In the genomic region with DNA sequence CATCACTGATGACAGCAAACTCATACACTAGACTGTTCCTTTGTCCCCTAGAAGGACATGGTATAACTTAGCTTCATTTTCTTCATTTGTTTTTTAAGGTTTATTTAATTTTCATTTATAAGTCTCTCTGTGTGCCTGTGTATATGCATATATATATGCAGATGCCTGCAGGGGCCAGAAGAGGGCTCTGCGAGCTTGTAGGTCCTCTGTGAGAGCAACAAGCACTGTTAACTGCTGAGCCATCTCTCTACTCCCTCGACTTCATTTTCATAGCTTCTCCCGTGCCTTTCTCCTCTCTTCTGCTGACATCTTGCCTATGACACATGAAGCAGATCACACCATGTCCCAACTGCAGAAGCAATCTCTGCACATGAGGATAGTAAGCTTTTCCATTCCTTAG, we compare ENCODE assay signal across 23 mouse cellular contexts.
A peak's percentile ranks its signal among the peaks of the same experiment; 100 is the strongest.
DNase-seq lines count a peak whose midpoint lies in the region; ATAC-seq and TF ChIP-seq lines count a peak whose summit lies in the region.
"Had no signal": no experiment of that assay in that cellular context is flagged by ENCODE, and none has a peak within 500 bp of the region (broad histone marks: within the 10 kb centered on the region; RNA-seq: fewer than 3 reads in every experiment).

No protein-coding gene starts in this region.

- peak; percentile 21; the same call in 1 of the 2 replicates for TF ChIP-seq CTCF in hindbrain, postnatal 0 days (IDR thresholded peaks at IDR 0.05; ENCODE audit: low read depth)
- TF ChIP-seq CTCF in liver, postnatal 0 days (IDR thresholded peaks at IDR 0.05; ENCODE audit: low read depth): peak; percentile 30
- peak; percentile 25 for TF ChIP-seq CTCF in E14TG2a.4 (conservative IDR thresholded peaks at IDR 0.05; ENCODE audit: low read length)

- TF ChIP-seq EP300 in liver, postnatal 0 days (IDR thresholded peaks at IDR 0.05; ENCODE audit: low read depth): no peak

- no peak overlapping the region for H3K27ac ChIP-seq in hindbrain, postnatal 0 days
- no peak overlapping the region for H3K27ac ChIP-seq in hindbrain, embryonic 12.5 days
- no peak overlapping the region for H3K27ac ChIP-seq in liver, postnatal 0 days (ENCODE audit: low read depth)
- no peak overlapping the region for H3K27ac ChIP-seq in liver, embryonic 12.5 days
- H3K27ac ChIP-seq: embryonic facial prominence, embryonic 15.5 days; forebrain, embryonic 13.5 days; hindbrain, embryonic 15.5 days; limb, embryonic 13.5 days; midbrain, embryonic 10.5 days; neural tube, embryonic 15.5 days had no signal

- H3K9ac ChIP-seq in hindbrain, postnatal 0 days (replicated peaks; ENCODE audit: low read length): no peak overlapping the region
- H3K9ac ChIP-seq in hindbrain, embryonic 12.5 days: no peak overlapping the region
- H3K9ac ChIP-seq in liver, postnatal 0 days (replicated peaks): no peak overlapping the region
- H3K9ac ChIP-seq in liver, embryonic 12.5 days: no peak overlapping the region
- H3K9ac ChIP-seq: embryonic facial prominence, embryonic 15.5 days; forebrain, embryonic 13.5 days; hindbrain, embryonic 15.5 days; limb, embryonic 13.5 days; neural tube, embryonic 15.5 days had no signal

- H3K36me3 ChIP-seq in hindbrain, postnatal 0 days (ENCODE audit: insufficient read depth, low read length): no peaks in the 10 kb centered on the region
- H3K36me3 ChIP-seq in hindbrain, embryonic 12.5 days: no peaks in the 10 kb centered on the region
- no peaks in the 10 kb centered on the region for H3K36me3 ChIP-seq in liver, postnatal 0 days (replicated peaks; ENCODE audit: insufficient read depth, low read length)
- no peaks in the 10 kb centered on the region for H3K36me3 ChIP-seq in liver, embryonic 12.5 days
- no peaks in the 10 kb centered on the region for H3K36me3 ChIP-seq in E14TG2a.4 (ENCODE audit: insufficient read depth, low read length)
- H3K36me3 ChIP-seq: embryonic facial prominence, embryonic 15.5 days; hindbrain, embryonic 15.5 days; limb, embryonic 13.5 days; midbrain, embryonic 10.5 days; neural tube, embryonic 15.5 days had no signal

- WGBS in hindbrain, postnatal 0 days: 90% methylated on average over 3 of the region's 3 CpGs
- WGBS in hindbrain, embryonic 12.5 days: 84% methylated on average over 3 of the region's 3 CpGs
- 73% methylated on average over 3 of the region's 3 CpGs for WGBS in liver, postnatal 0 days (ENCODE audit: insufficient replicate concordance)
- WGBS in liver, embryonic 12.5 days (ENCODE audit: insufficient replicate concordance): 60% methylated on average over 3 of the region's 3 CpGs

- no peak for ATAC-seq in hindbrain, postnatal 0 days
- no peak for ATAC-seq in hindbrain, embryonic 12.5 days (ENCODE audit: low FRiP score)
- no peak for ATAC-seq in liver, postnatal 0 days
- no peak for ATAC-seq in liver, embryonic 12.5 days
- ATAC-seq: forebrain, embryonic 13.5 days had no signal

- peak; percentile 20 for DNase-seq in hindbrain, postnatal 0 days (ENCODE audit: low spot score)
- DNase-seq in liver, postnatal 0 days: no peak
- DNase-seq in R1 (ENCODE audit: low read depth, low spot score): peak; percentile 23
- no peak for DNase-seq in cerebellum, adult 9-11 months
- DNase-seq in kidney, postnatal 4 days: no peak
- DNase-seq: cerebellum, postnatal 14 days; embryo, embryonic 11 days; heart, postnatal 14 days; kidney, adult 9 months; lung, adult 18-20 months; lung, postnatal 4 days; right cerebral cortex, postnatal 25 days; thymus, postnatal 25 days had no signal

- H3K4me1 ChIP-seq in hindbrain, postnatal 0 days (ENCODE audit: insufficient read depth, low read length): peaks cover 11% of the 10 kb centered on the region; the same call in 1 of the 2 replicates
- peaks cover 22% of the 10 kb centered on the region for H3K4me1 ChIP-seq in hindbrain, embryonic 12.5 days
- H3K4me1 ChIP-seq in liver, postnatal 0 days (ENCODE audit: insufficient read depth): peaks cover 4% of the 10 kb centered on the region; the same call in 1 of the 2 replicates
- 0 out of 2 replicates have a peak, but pooled peaks cover 3% of the 10 kb centered on the region for H3K4me1 ChIP-seq in liver, embryonic 12.5 days
- H3K4me1 ChIP-seq in E14TG2a.4 (replicated peaks; ENCODE audit: low read depth, low read length): peaks cover 15% of the 10 kb centered on the region

- no peaks in the 10 kb centered on the region for H3K27me3 ChIP-seq in hindbrain, postnatal 0 days (ENCODE audit: insufficient read depth, low read length)
- H3K27me3 ChIP-seq in hindbrain, embryonic 12.5 days: no peaks in the 10 kb centered on the region
- H3K27me3 ChIP-seq in liver, postnatal 0 days (ENCODE audit: insufficient read depth, low read length): no peaks in the 10 kb centered on the region
- H3K27me3 ChIP-seq in liver, embryonic 12.5 days (replicated peaks): no peaks in the 10 kb centered on the region
- peaks cover 2% of the 10 kb centered on the region; the same call in 1 of the 2 replicates for H3K27me3 ChIP-seq in E14TG2a.4 (ENCODE audit: insufficient read depth, low read length)
- H3K27me3 ChIP-seq: embryonic facial prominence, embryonic 15.5 days; forebrain, embryonic 13.5 days; hindbrain, embryonic 15.5 days; limb, embryonic 13.5 days; neural tube, embryonic 15.5 days had no signal

- H3K4me2 ChIP-seq in hindbrain, postnatal 0 days (ENCODE audit: low read depth, low read length): no peak overlapping the region
- no peak overlapping the region for H3K4me2 ChIP-seq in hindbrain, embryonic 12.5 days (replicated peaks)
- H3K4me2 ChIP-seq in liver, postnatal 0 days (ENCODE audit: low read depth, low read length): no peak overlapping the region
- H3K4me2 ChIP-seq in liver, embryonic 12.5 days: no peak overlapping the region
- H3K4me2 ChIP-seq: embryonic facial prominence, embryonic 15.5 days; forebrain, embryonic 13.5 days; hindbrain, embryonic 15.5 days; limb, embryonic 13.5 days; neural tube, embryonic 15.5 days had no signal

- no peaks in the 10 kb centered on the region for H3K9me3 ChIP-seq in hindbrain, postnatal 0 days (ENCODE audit: low read length)
- H3K9me3 ChIP-seq in hindbrain, embryonic 12.5 days (replicated peaks): no peaks in the 10 kb centered on the region
- no peaks in the 10 kb centered on the region for H3K9me3 ChIP-seq in liver, postnatal 0 days (ENCODE audit: low read length)
- no peaks in the 10 kb centered on the region for H3K9me3 ChIP-seq in liver, embryonic 12.5 days (replicated peaks)
- H3K9me3 ChIP-seq in E14TG2a.4 (ENCODE audit: low read length): no peaks in the 10 kb centered on the region
- H3K9me3 ChIP-seq: embryonic facial prominence, embryonic 15.5 days; forebrain, embryonic 13.5 days; hindbrain, embryonic 15.5 days; limb, embryonic 13.5 days; midbrain, embryonic 10.5 days; neural tube, embryonic 15.5 days had no signal

- no peak overlapping the region for H3K4me3 ChIP-seq in hindbrain, postnatal 0 days (ENCODE audit: low read length)
- no peak overlapping the region for H3K4me3 ChIP-seq in hindbrain, embryonic 12.5 days
- H3K4me3 ChIP-seq in liver, postnatal 0 days (ENCODE audit: low read depth, low read length): no peak overlapping the region
- H3K4me3 ChIP-seq in liver, embryonic 12.5 days: no peak overlapping the region
- no peak overlapping the region for H3K4me3 ChIP-seq in E14TG2a.4 (replicated peaks; ENCODE audit: low read length)
- H3K4me3 ChIP-seq: embryonic facial prominence, embryonic 15.5 days; forebrain, embryonic 13.5 days; hindbrain, embryonic 15.5 days; limb, embryonic 13.5 days; midbrain, embryonic 10.5 days; myocyte; neural tube, embryonic 15.5 days had no signal

Comparison
In these comparisons a context has a peak if more than half of its experiments do, and no peak if none do; other contexts are left out.
1. DNase-seq: peak in hindbrain, postnatal 0 days (single experiment) and R1 (single experiment); none in liver, postnatal 0 days (single experiment), cerebellum, adult 9-11 months (single experiment) and kidney, postnatal 4 days (0 of 2).
2. Peak in every context shown above with its lines, with median percentiles within 50 percentile points of each other: CTCF ChIP-seq.